Mouse (Mus musculus) intestine, postnatal 0 days (tissue): ENCODE measurements around the gene Acot11. TPM values are rescaled to one million over a fixed set of nuclear protein-coding genes. Genes with fewer than 3 reads are reported as not detected.
"Not testable (repeated sequence)": the region's sequence is repeated elsewhere in the genome, so short reads cannot be mapped to it uniquely, and the experiment has no call there.

Experiments
- ATAC-seq: fragments of 200-750 bp; cut with Nextera tagmentation; 2 replicates; pipeline ENCODE4 v1.8.0; 2017; ENCODE audit warnings: mild to moderate bottlenecking, moderate TSS enrichment, moderate library complexity
- H3K27ac ChIP-seq: fragments of 300-500 bp; sonication (generic); 2 replicates; pipeline ENCODE4 v1.5.1; 2014; ENCODE audit warnings: mild to moderate bottlenecking, low read depth, low read length, moderate library complexity
- H3K27me3 ChIP-seq: fragments of 300-500 bp; sonication (generic); replicated peaks from 2 replicates; pipeline ENCODE4 v1.6.1; 2014; ENCODE audit warnings: low read length, mixed read lengths; ENCODE audit not compliant: control insufficient read depth, insufficient read depth
- H3K36me3 ChIP-seq: fragments of 300-500 bp; sonication (generic); 2 replicates; pipeline ENCODE4 v1.6.1; 2014; ENCODE audit warnings: mild to moderate bottlenecking, moderate library complexity; ENCODE audit not compliant: control insufficient read depth, insufficient read depth
- H3K4me1 ChIP-seq: fragments of 300-500 bp; sonication (generic); replicated peaks from 2 replicates; pipeline ENCODE4 v1.6.1; 2014; ENCODE audit warnings: antibody characterized with exemption, low read length, mixed read lengths; ENCODE audit not compliant: control insufficient read depth, insufficient read depth
- H3K4me2 ChIP-seq: fragments of 300-500 bp; sonication (generic); replicated peaks from 2 replicates; pipeline ENCODE4 v1.6.1; 2014; ENCODE audit warnings: low read depth, mild to moderate bottlenecking, moderate library complexity
- H3K4me3 ChIP-seq: fragments of 300-500 bp; sonication (generic); 2 replicates; pipeline ENCODE4 v1.5.1; 2014; ENCODE audit warnings: low read depth, low read length
- H3K9ac ChIP-seq: fragments of 300-500 bp; sonication (generic); 2 replicates; pipeline ENCODE4 v1.6.1; 2014; ENCODE audit warnings: mild to moderate bottlenecking, low read depth, low read length
- H3K9me3 ChIP-seq: fragments of 300-500 bp; sonication (generic); 2 replicates; pipeline ENCODE4 v1.6.1; 2016; ENCODE audit warnings: mixed run types; ENCODE audit not compliant: control insufficient read depth
- CTCF ChIP-seq: sonication (generic); IDR thresholded peaks from 2 replicates; pipeline ENCODE4 v1.5.1; 2016; ENCODE audit warnings: low read depth, mild to moderate bottlenecking, control low read depth, antibody characterized with exemption, moderate library complexity
- whole genome bisulfite sequencing: fragments of 180-500 bp; shearing (Covaris S2); extraction: QIAGEN DNeasy Blood & Tissue Kit; methylation state at CpG from one replicate; pipeline ENCODE4 v1.1.7; 2014; 5-methylcytosine and 5-hydroxymethylcytosine counted together
- polyA plus RNA-seq: library from polyadenylated mRNA; unstranded; fragments of >200 nt; fragmentation: Nextera tagmentation; extraction: Ambion mirVana; gene quantifications from 2 replicates; pipeline ENCODE4 v1.2.1, GENCODE M21; 2015

Acot11 gene
- polyA plus RNA-seq, 1 experiment from 2014 or later: 7.8 TPM

GRCm38 (mm10) chr4:106803781-106804180, 1.0 kb downstream of the Acot11 start:
- H3K4me1 ChIP-seq: no peaks in the 10 kb centered on the region
- peak overlapping the region; percentile 78 for H3K4me2 ChIP-seq

GRCm38 (mm10) chr4:106799772-106800336, 4.9 kb downstream of the Acot11 start:
- peak; percentile 76 for ATAC-seq
- Histone ChIP-seq H3K4me1 (no peaks in the 10 kb centered on the region), H3K27me3 (no peaks in the 10 kb centered on the region), H3K4me3 (peak overlapping the region; percentile 39), H3K9me3 (no peaks in the 10 kb centered on the region), H3K27ac (peak overlapping the region; percentile 74), H3K9ac (peak overlapping the region; percentile 0), H3K36me3 (no peaks in the 10 kb centered on the region; the same call in 1 of the 2 replicates), H3K4me2 (peak overlapping the region; percentile 64)
- WGBS: 2% methylated on average over 14 of the region's 15 CpGs
- peak; percentile 86 for TF ChIP-seq CTCF

More at GRCm38 (mm10) chr4:106803781-106804180, 1.0 kb downstream of the Acot11 start:
- Histone ChIP-seq H3K36me3 (no peaks in the 10 kb centered on the region; the same call in 1 of the 2 replicates), H3K9ac (no peak overlapping the region), H3K27me3 (no peaks in the 10 kb centered on the region), H3K27ac (no peak overlapping the region), H3K9me3 (no peaks in the 10 kb centered on the region), H3K4me3 (no peak overlapping the region)
- no peak for ATAC-seq
- peak; percentile 74 for TF ChIP-seq CTCF
- 74% methylated on average over 4 of the region's 4 CpGs for WGBS

DNA sequence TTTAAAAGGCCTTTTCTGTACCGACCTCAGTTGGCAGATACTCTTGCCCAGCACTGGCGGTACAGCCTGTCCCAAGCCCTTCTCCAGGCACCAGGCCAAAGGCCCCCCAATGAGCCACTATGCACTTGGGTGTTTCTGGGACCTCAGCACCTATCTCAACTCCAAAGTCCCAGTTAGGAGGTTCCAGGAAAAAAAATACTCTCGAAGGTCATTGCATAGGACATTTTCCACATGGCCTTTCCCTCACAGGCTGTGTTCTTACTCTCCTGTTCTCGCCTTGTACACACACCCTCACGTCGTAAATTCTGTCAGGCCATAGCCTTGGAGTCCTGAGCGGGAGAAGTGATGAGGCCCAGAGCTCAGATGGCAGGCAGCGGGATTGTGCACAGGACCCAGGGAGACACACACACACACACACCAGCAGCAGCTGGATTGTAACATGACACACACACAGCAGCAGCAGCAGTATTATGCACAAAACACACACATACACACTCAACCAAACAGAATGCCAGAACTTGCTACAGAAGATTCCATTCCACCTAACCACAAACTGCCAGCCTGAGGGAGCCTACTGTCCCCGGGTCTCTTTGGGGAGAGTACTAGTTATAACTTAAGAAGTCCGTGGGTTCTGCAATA, 5.8 kb downstream of the Acot11 start:
- Histone ChIP-seq H3K4me3 (peak overlapping the region; percentile 39), H3K4me1 (peaks cover 6% of the 10 kb centered on the region; the same call in 1 of the 2 replicates), H3K27me3 (no peaks in the 10 kb centered on the region), H3K27ac (peak overlapping the region; percentile 74), H3K4me2 (peak overlapping the region; percentile 64), H3K9me3 (no peaks in the 10 kb centered on the region), H3K36me3 (no peaks in the 10 kb centered on the region), H3K9ac (peak overlapping the region; percentile 0; the same call in 1 of the 2 replicates)
- WGBS: 30% methylated on average over 10 of the region's 10 CpGs
- TF ChIP-seq CTCF: no peak
- peak; percentile 44 for ATAC-seq

DNA sequence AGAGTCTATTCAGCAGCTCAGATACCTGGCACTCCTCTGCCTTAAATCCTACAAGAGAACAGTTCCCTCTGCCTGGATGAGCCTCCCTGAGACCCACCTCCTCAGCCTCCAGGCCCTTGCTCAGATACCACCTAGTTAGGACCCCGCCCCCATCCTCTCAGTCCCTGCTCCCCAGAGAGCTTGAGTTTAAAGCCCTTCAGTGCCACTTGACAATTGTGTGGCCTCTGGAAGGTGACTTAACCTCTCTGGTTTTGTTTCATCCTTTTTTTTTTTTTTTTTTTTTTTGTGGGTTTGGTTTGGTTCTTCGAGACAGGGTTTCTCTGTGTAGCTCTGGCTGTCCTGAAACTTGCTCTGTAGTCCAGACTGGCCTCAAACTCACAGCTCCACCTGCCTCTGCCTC, 9.5 kb downstream of the Acot11 start:
- no peak for TF ChIP-seq CTCF
- Histone ChIP-seq H3K27me3 (no peaks in the 10 kb centered on the region), H3K4me1 (peaks cover 18% of the 10 kb centered on the region; the same call in 1 of the 2 replicates), H3K9ac (no peak overlapping the region), H3K4me3 (no peak overlapping the region), H3K27ac (no peak overlapping the region), H3K36me3 (no peaks in the 10 kb centered on the region), H3K4me2 (no peak overlapping the region), H3K9me3 (no peaks in the 10 kb centered on the region)
- 90% methylated on average over 2 of the region's 2 CpGs for WGBS
- no peak for ATAC-seq

DNA sequence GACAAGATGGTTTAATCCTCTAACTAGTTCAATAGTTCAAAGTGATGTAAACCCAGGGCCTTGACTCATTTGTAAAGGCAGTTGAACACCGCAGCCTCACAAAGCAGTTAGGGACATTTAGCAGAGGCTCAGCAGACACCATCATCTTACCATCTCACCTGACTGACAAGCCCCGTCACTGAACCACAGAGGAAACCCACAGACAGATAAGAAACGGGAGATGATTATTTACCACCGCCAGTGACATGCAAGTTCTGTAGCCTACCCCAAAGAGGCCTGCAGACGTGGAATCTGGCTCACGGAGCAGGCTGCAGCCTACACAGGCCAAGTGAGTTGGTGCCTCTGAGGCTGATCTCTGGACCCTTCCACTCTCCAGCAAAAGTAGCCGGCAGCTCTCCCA, 10.6 kb downstream of the Acot11 start:
- WGBS: 59% methylated on average over 7 of the region's 7 CpGs
- Histone ChIP-seq H3K36me3 (no peaks in the 10 kb centered on the region), H3K4me3 (no peak overlapping the region), H3K9ac (no peak overlapping the region), H3K4me2 (no peak overlapping the region), H3K4me1 (peaks cover 18% of the 10 kb centered on the region; the same call in 1 of the 2 replicates), H3K27me3 (no peaks in the 10 kb centered on the region), H3K9me3 (no peaks in the 10 kb centered on the region), H3K27ac (0 out of 2 replicates have a peak overlapping the region, but pooled peaks have one; percentile 50)
- no peak for ATAC-seq
- no peak for TF ChIP-seq CTCF

- not testable (repeated sequence) for H3K4me2 ChIP-seq, H3K4me3 ChIP-seq, H3K9me3 ChIP-seq, ATAC-seq, H3K27me3 ChIP-seq, H3K36me3 ChIP-seq, H3K9ac ChIP-seq, H3K27ac ChIP-seq
- TF ChIP-seq CTCF: peak; percentile 20; the same call in 1 of the 2 replicates
- H3K4me1 ChIP-seq: peaks cover 18% of the 10 kb centered on the region; the same call in 1 of the 2 replicates
- WGBS: 95% methylated on average over 9 of the region's 9 CpGs
These were observed 11.0 kb downstream of the Acot11 start for GRCm38 (mm10) chr4:106793826-106794225.
